Comparison of ENCODE assay signal across 10 mouse cellular contexts in genomic region chr16:93903027-93903426, GRCm38 (mm10). TPM values are rescaled to one million over a fixed set of nuclear protein-coding genes. Genes with fewer than 3 reads are reported as not detected.
A peak's percentile ranks its signal among the peaks of the same experiment; 100 is the strongest.
DNase-seq lines count a peak whose midpoint lies in the region; ATAC-seq and TF ChIP-seq lines count a peak whose summit lies in the region.
"Had no signal": no experiment of that assay in that cellular context is flagged by ENCODE, and none has a peak within 500 bp of the region (broad histone marks: within the 10 kb centered on the region; RNA-seq: fewer than 3 reads in every experiment).

No protein-coding gene starts in this region.

- H3K27me3 ChIP-seq in hindbrain, postnatal 0 days (ENCODE audit: insufficient read depth, low read length), result no peaks in the 10 kb centered on the region
- no peaks in the 10 kb centered on the region for H3K27me3 ChIP-seq in hindbrain, embryonic 12.5 days
- no peaks in the 10 kb centered on the region for H3K27me3 ChIP-seq in midbrain, postnatal 0 days (ENCODE audit: insufficient read depth, low read length)
- H3K27me3 ChIP-seq in midbrain, embryonic 10.5 days (ENCODE audit: low read depth, poor library complexity, severe bottlenecking), result no peaks in the 10 kb centered on the region
- H3K27me3 ChIP-seq in stomach, postnatal 0 days (ENCODE audit: control insufficient read depth, insufficient read depth, low read length), result no peaks in the 10 kb centered on the region
- H3K27me3 ChIP-seq: embryonic facial prominence, embryonic 12.5 days; midbrain, embryonic 13.5 days had no signal

- H3K4me2 ChIP-seq in hindbrain, postnatal 0 days (ENCODE audit: low read depth, low read length), result no peak overlapping the region
- no peak overlapping the region for H3K4me2 ChIP-seq in hindbrain, embryonic 12.5 days (replicated peaks)
- H3K4me2 ChIP-seq in midbrain, postnatal 0 days (ENCODE audit: low read depth, low read length, poor library complexity, severe bottlenecking), result no peak overlapping the region
- H3K4me2 ChIP-seq in stomach, postnatal 0 days (replicated peaks; ENCODE audit: low read depth), result no peak overlapping the region
- H3K4me2 ChIP-seq: embryonic facial prominence, embryonic 12.5 days; midbrain, embryonic 13.5 days had no signal

- H3K9ac ChIP-seq in hindbrain, postnatal 0 days (replicated peaks; ENCODE audit: low read length), result no peak overlapping the region
- H3K9ac ChIP-seq in hindbrain, embryonic 12.5 days, result no peak overlapping the region
- no peak overlapping the region for H3K9ac ChIP-seq in midbrain, postnatal 0 days (replicated peaks; ENCODE audit: low read length, poor library complexity, severe bottlenecking)
- H3K9ac ChIP-seq in stomach, postnatal 0 days (ENCODE audit: low read length), result no peak overlapping the region
- H3K9ac ChIP-seq: embryonic facial prominence, embryonic 12.5 days; midbrain, embryonic 13.5 days had no signal

- H3K4me3 ChIP-seq in hindbrain, postnatal 0 days (ENCODE audit: low read length), result no peak overlapping the region
- H3K4me3 ChIP-seq in hindbrain, embryonic 12.5 days, result no peak overlapping the region
- no peak overlapping the region for H3K4me3 ChIP-seq in midbrain, postnatal 0 days (ENCODE audit: low read depth, low read length)
- no peak overlapping the region for H3K4me3 ChIP-seq in midbrain, embryonic 10.5 days
- no peak overlapping the region for H3K4me3 ChIP-seq in bone marrow, adult 2 months (replicated peaks; ENCODE audit: control insufficient read depth, low read depth, low read length)
- no peak overlapping the region for H3K4me3 ChIP-seq in stomach, postnatal 0 days (ENCODE audit: low read depth, low read length)
- H3K4me3 ChIP-seq: embryonic facial prominence, embryonic 12.5 days; midbrain, embryonic 13.5 days had no signal

- DNase-seq in hindbrain, postnatal 0 days (ENCODE audit: low spot score), result peak; percentile 9
- no peak for DNase-seq in midbrain, postnatal 0 days (ENCODE audit: low spot score)
- DNase-seq in midbrain, embryonic 10.5 days (ENCODE audit: low spot score), result no peak
- DNase-seq in stomach, postnatal 0 days (ENCODE audit: low spot score), result no peak
- DNase-seq in adrenal gland, adult 18-20 months (ENCODE audit: low spot score in 2 of 2), result no peak
- no peak for DNase-seq in adrenal gland, postnatal 4 days (ENCODE audit: low spot score in 2 of 2)

- H3K4me1 ChIP-seq in hindbrain, postnatal 0 days (ENCODE audit: insufficient read depth, low read length), result no peaks in the 10 kb centered on the region
- no peaks in the 10 kb centered on the region for H3K4me1 ChIP-seq in hindbrain, embryonic 12.5 days
- H3K4me1 ChIP-seq in midbrain, postnatal 0 days (ENCODE audit: insufficient read depth, low read length), result no peaks in the 10 kb centered on the region
- no peaks in the 10 kb centered on the region for H3K4me1 ChIP-seq in midbrain, embryonic 10.5 days
- H3K4me1 ChIP-seq in bone marrow, adult 2 months (ENCODE audit: control insufficient read depth, insufficient read depth, low read length), result no peaks in the 10 kb centered on the region
- no peaks in the 10 kb centered on the region for H3K4me1 ChIP-seq in stomach, postnatal 0 days (replicated peaks; ENCODE audit: control insufficient read depth, insufficient read depth)
- H3K4me1 ChIP-seq: embryonic facial prominence, embryonic 12.5 days; midbrain, embryonic 13.5 days had no signal

- no peak for ATAC-seq in hindbrain, postnatal 0 days
- ATAC-seq in hindbrain, embryonic 12.5 days (ENCODE audit: low FRiP score), result no peak
- ATAC-seq in midbrain, postnatal 0 days (ENCODE audit: low FRiP score), result no peak
- no peak for ATAC-seq in stomach, postnatal 0 days (ENCODE audit: low FRiP score, low TSS enrichment)
- ATAC-seq: midbrain, embryonic 13.5 days had no signal

- peaks cover 7% of the 10 kb centered on the region for H3K36me3 ChIP-seq in hindbrain, postnatal 0 days (ENCODE audit: insufficient read depth, low read length)
- peaks cover 29% of the 10 kb centered on the region; the same call in 1 of the 2 replicates for H3K36me3 ChIP-seq in hindbrain, embryonic 12.5 days
- H3K36me3 ChIP-seq in midbrain, postnatal 0 days (ENCODE audit: insufficient read depth, low read length), result peaks cover 4% of the 10 kb centered on the region; the same call in 1 of the 2 replicates
- peaks cover 95% of the 10 kb centered on the region for H3K36me3 ChIP-seq in midbrain, embryonic 10.5 days
- no peaks in the 10 kb centered on the region for H3K36me3 ChIP-seq in stomach, postnatal 0 days (ENCODE audit: control insufficient read depth, insufficient read depth, low read length)

- no peak overlapping the region for H3K27ac ChIP-seq in hindbrain, postnatal 0 days
- no peak overlapping the region for H3K27ac ChIP-seq in hindbrain, embryonic 12.5 days
- H3K27ac ChIP-seq in midbrain, postnatal 0 days (ENCODE audit: low read depth, low read length), result no peak overlapping the region
- no peak overlapping the region for H3K27ac ChIP-seq in midbrain, embryonic 10.5 days (replicated peaks)
- no peak overlapping the region for H3K27ac ChIP-seq in bone marrow, adult 2 months (ENCODE audit: control insufficient read depth, insufficient read depth, low read depth, low read length, poor library complexity)
- H3K27ac ChIP-seq in stomach, postnatal 0 days (replicated peaks), result no peak overlapping the region
- H3K27ac ChIP-seq: embryonic facial prominence, embryonic 12.5 days; midbrain, embryonic 13.5 days had no signal

- TF ChIP-seq POLR2A in bone marrow, adult 2 months (IDR thresholded peaks at IDR 0.05; ENCODE audit: borderline replicate concordance, control insufficient read depth, low read depth, low read length), result no peak

- 79% methylated on average over 6 of the region's 6 CpGs for WGBS in hindbrain, postnatal 0 days
- WGBS in hindbrain, embryonic 12.5 days, result 67% methylated on average over 6 of the region's 6 CpGs
- WGBS in midbrain, postnatal 0 days, result 67% methylated on average over 6 of the region's 6 CpGs
- 79% methylated on average over 6 of the region's 6 CpGs for WGBS in midbrain, embryonic 10.5 days
- WGBS in bone marrow, adult 2 months, result 83% methylated on average over 6 of the region's 6 CpGs
- 86% methylated on average over 5 of the region's 6 CpGs for WGBS in stomach, postnatal 0 days

- peak; percentile 47 for TF ChIP-seq CTCF in hindbrain, postnatal 0 days (IDR thresholded peaks at IDR 0.05; ENCODE audit: low read depth)
- TF ChIP-seq CTCF in midbrain, postnatal 0 days (IDR thresholded peaks at IDR 0.05), result peak; percentile 55
- peak; percentile 26; the same call in 1 of the 2 replicates for TF ChIP-seq CTCF in bone marrow, adult 2 months (IDR thresholded peaks at IDR 0.05; ENCODE audit: control insufficient read depth, insufficient read depth, low read length)
- TF ChIP-seq CTCF in stomach, postnatal 0 days (IDR thresholded peaks at IDR 0.05; ENCODE audit: low read depth), result peak; percentile 61

- no peak for TF ChIP-seq EP300 in stomach, postnatal 0 days (optimal IDR thresholded peaks at IDR 0.05)

- no peaks in the 10 kb centered on the region for H3K9me3 ChIP-seq in hindbrain, postnatal 0 days (ENCODE audit: low read length)
- H3K9me3 ChIP-seq in hindbrain, embryonic 12.5 days (replicated peaks), result no peaks in the 10 kb centered on the region
- H3K9me3 ChIP-seq in midbrain, postnatal 0 days (ENCODE audit: low read length), result no peaks in the 10 kb centered on the region
- no peaks in the 10 kb centered on the region for H3K9me3 ChIP-seq in midbrain, embryonic 10.5 days (replicated peaks)
- no peaks in the 10 kb centered on the region for H3K9me3 ChIP-seq in stomach, postnatal 0 days (ENCODE audit: control insufficient read depth, low read length)
- H3K9me3 ChIP-seq: embryonic facial prominence, embryonic 12.5 days; midbrain, embryonic 13.5 days had no signal

RNA-seq across cellular contexts. Expression of gene Chaf1b, which starts 19.3 kb away (rescaled TPM):
- 9.3 and 11.4 TPM in 2 replicates for total RNA-seq in hindbrain, postnatal 0 days (2014; rRNA removed)
- 18.7 and 20.2 TPM in 2 replicates for polyA plus RNA-seq in hindbrain, postnatal 0 days (2015; fragmentation: Nextera tagmentation; extraction: Ambion mirVana)
- 48.4 and 55.1 TPM in 2 replicates for polyA plus RNA-seq in hindbrain, embryonic 12.5 days (2016; fragmentation: Nextera tagmentation; extraction: Ambion mirVana)
- 7.6 and 9.3 TPM in 2 replicates for total RNA-seq in midbrain, postnatal 0 days (2014; rRNA removed)
- polyA plus RNA-seq in midbrain, postnatal 0 days (2015; fragmentation: Nextera tagmentation; extraction: Ambion mirVana), result 11.6 and 12.0 TPM in 2 replicates
- polyA plus RNA-seq in midbrain, embryonic 10.5 days (2016; fragmentation: Nextera tagmentation; extraction: Ambion mirVana), result 119 and 136 TPM in 2 replicates
- 22.1 and 39.4 TPM in 2 replicates for polyA plus RNA-seq in bone marrow, adult 2 months (2011; ENCODE audit: insufficient read depth, insufficient read length, low replicate concordance, missing spikeins)
- polyA plus RNA-seq in stomach, postnatal 0 days (2015; fragmentation: Nextera tagmentation; extraction: Ambion mirVana), result 18.9 and 19.8 TPM in 2 replicates
- 1 to 10 TPM; 1.5 to 2.1 TPM for total RNA-seq in adrenal gland, adult 18-20 months (2021)
- total RNA-seq in adrenal gland, postnatal 4 days (2021), result 10 to 100 TPM; 26.1 to 28.5 TPM
